Mouse (Mus musculus) stomach, postnatal 0 days (tissue): ENCODE results near the gene Paqr9. TPM values are rescaled to one million over a fixed set of nuclear protein-coding genes. Genes with fewer than 3 reads are reported as not detected.
A peak's percentile ranks its signal among the peaks of the same experiment; 100 is the strongest.

ENCODE experiments used
- ATAC-seq: fragments of 200-750 bp; cut with Nextera tagmentation; 2 replicates; pipeline ENCODE4 v1.8.0; 2017; ENCODE audit not compliant: low FRiP score, low TSS enrichment
- DNase-seq: peaks from one replicate; pipeline ENCODE4 v3.0.0-alpha.2; 2016; ENCODE audit warnings: low spot score
- H3K27ac ChIP-seq: fragments of 300-500 bp; sonication (generic); replicated peaks from 2 replicates; pipeline ENCODE4 v1.5.1; 2014; ENCODE audit warnings: mild to moderate bottlenecking, control low read depth
- H3K27me3 ChIP-seq: fragments of 300-500 bp; sonication (generic); 2 replicates; pipeline ENCODE4 v1.6.1; 2014; ENCODE audit warnings: low read length; ENCODE audit not compliant: control insufficient read depth, insufficient read depth
- H3K36me3 ChIP-seq: fragments of 300-500 bp; sonication (generic); 2 replicates; pipeline ENCODE4 v1.6.1; 2014; ENCODE audit warnings: low read length, mixed read lengths; ENCODE audit not compliant: control insufficient read depth, insufficient read depth
- H3K4me1 ChIP-seq: fragments of 300-500 bp; sonication (generic); replicated peaks from 2 replicates; pipeline ENCODE4 v1.6.1; 2014; ENCODE audit warnings: antibody characterized with exemption; ENCODE audit not compliant: control insufficient read depth, insufficient read depth
- H3K4me2 ChIP-seq: fragments of 300-500 bp; sonication (generic); replicated peaks from 2 replicates; pipeline ENCODE4 v1.6.1; 2014; ENCODE audit warnings: low read depth, mild to moderate bottlenecking, control low read depth, moderate library complexity
- H3K4me3 ChIP-seq: fragments of 300-500 bp; sonication (generic); 2 replicates; pipeline ENCODE4 v1.5.1; 2014; ENCODE audit warnings: low read depth, low read length, control low read depth
- H3K9ac ChIP-seq: fragments of 300-500 bp; sonication (generic); 2 replicates; pipeline ENCODE4 v1.6.1; 2014; ENCODE audit warnings: mild to moderate bottlenecking, low read length, control low read depth, mixed read lengths
- H3K9me3 ChIP-seq: fragments of 300-500 bp; sonication (generic); 2 replicates; pipeline ENCODE4 v1.6.1; 2016; ENCODE audit warnings: low read length; ENCODE audit not compliant: control insufficient read depth
- CTCF ChIP-seq: IDR thresholded peaks from 2 replicates; pipeline ENCODE4 v1.5.1; 2016; ENCODE audit warnings: antibody characterized with exemption, low read depth, mild to moderate bottlenecking, moderate library complexity
- EP300 ChIP-seq: optimal IDR thresholded peaks from 2 replicates; pipeline ENCODE3; 2016; ENCODE audit warnings: antibody characterized with exemption
- WGBS: fragments of 180-500 bp; shearing (Covaris S2); extraction: QIAGEN DNeasy Blood & Tissue Kit; methylation state at CpG from one replicate; pipeline ENCODE4 v1.1.7; 2014; 5-methylcytosine and 5-hydroxymethylcytosine counted together
- polyA plus RNA-seq: library from polyadenylated mRNA; unstranded; fragments of >200 nt; fragmentation: Nextera tagmentation; extraction: Ambion mirVana; gene quantifications from 2 replicates; pipeline ENCODE4 v1.2.1, GENCODE M21; 2015

Paqr9 gene
- polyA plus RNA-seq, 1 experiment from 2014 or later = 0.11 TPM

DNA sequence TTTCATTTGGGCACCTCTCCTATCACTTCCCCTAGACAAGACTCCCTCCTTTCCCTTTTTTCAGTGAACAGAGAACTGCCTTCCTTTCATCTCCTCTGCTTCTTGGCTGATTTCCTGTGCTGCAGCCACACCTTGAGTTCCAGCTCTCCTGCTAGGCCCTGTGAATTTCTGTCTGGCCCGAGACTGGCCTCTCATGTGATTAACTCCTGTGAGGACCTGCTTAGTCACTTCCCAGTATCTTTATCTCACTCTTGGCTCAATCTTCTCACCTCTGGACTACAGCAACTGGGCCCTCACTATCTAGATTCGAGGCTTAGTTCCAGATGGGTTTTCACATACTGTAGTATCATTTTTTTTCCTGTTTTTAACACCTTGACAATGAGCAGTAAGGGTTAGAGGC is 31.8 kb upstream of the Paqr9 start:
- Histone ChIP-seq H3K4me3 (no peak overlapping the region), H3K27me3 (no peaks in the 10 kb centered on the region), H3K36me3 (no peaks in the 10 kb centered on the region), H3K9me3 (no peaks in the 10 kb centered on the region), H3K27ac (no peak overlapping the region), H3K4me1 (no peaks in the 10 kb centered on the region), H3K4me2 (no peak overlapping the region), H3K9ac (no peak overlapping the region)
- TF ChIP-seq EP300 (no peak), CTCF (no peak)
- peak; percentile 42 for DNase-seq
- WGBS = 29% methylated on average over 2 of the region's 2 CpGs
- ATAC-seq = peak; percentile 80

- DNase-seq = no peak
- Histone ChIP-seq H3K4me3 (no peak overlapping the region), H3K27me3 (no peaks in the 10 kb centered on the region), H3K9me3 (no peaks in the 10 kb centered on the region), H3K4me2 (no peak overlapping the region), H3K27ac (no peak overlapping the region), H3K9ac (no peak overlapping the region), H3K4me1 (no peaks in the 10 kb centered on the region), H3K36me3 (no peaks in the 10 kb centered on the region)
- TF ChIP-seq EP300 (no peak), CTCF (no peak)
- ATAC-seq = no peak
- 66% methylated on average over 3 of the region's 3 CpGs for WGBS
Measured at GRCm38 (mm10) chr9:95531144-95531543, 28.3 kb upstream of the Paqr9 start.

- Histone ChIP-seq H3K9me3 (no peaks in the 10 kb centered on the region), H3K27ac (no peak overlapping the region), H3K4me1 (no peaks in the 10 kb centered on the region), H3K4me2 (no peak overlapping the region), H3K27me3 (no peaks in the 10 kb centered on the region), H3K9ac (no peak overlapping the region), H3K36me3 (no peaks in the 10 kb centered on the region), H3K4me3 (no peak overlapping the region)
- peak; percentile 67 for TF ChIP-seq CTCF
- no peak for TF ChIP-seq EP300
- ATAC-seq (no peak), DNase-seq (no peak)
- 32% methylated on average over 6 of the region's 6 CpGs for WGBS
Measured at GRCm38 (mm10) chr9:95533817-95534216, 25.6 kb upstream of the Paqr9 start.

- DNase-seq (no peak), ATAC-seq (no peak)
- Histone ChIP-seq H3K27me3 (no peaks in the 10 kb centered on the region), H3K36me3 (no peaks in the 10 kb centered on the region), H3K4me3 (no peak overlapping the region), H3K9ac (no peak overlapping the region), H3K4me1 (no peaks in the 10 kb centered on the region), H3K4me2 (no peak overlapping the region), H3K9me3 (no peaks in the 10 kb centered on the region), H3K27ac (no peak overlapping the region)
- WGBS = 72% methylated on average over 2 of the region's 2 CpGs
- TF ChIP-seq EP300 = no peak
- TF ChIP-seq CTCF = no peak
Measured at GRCm38 (mm10) chr9:95539176-95539800, 20.2 kb upstream of the Paqr9 start.

DNA sequence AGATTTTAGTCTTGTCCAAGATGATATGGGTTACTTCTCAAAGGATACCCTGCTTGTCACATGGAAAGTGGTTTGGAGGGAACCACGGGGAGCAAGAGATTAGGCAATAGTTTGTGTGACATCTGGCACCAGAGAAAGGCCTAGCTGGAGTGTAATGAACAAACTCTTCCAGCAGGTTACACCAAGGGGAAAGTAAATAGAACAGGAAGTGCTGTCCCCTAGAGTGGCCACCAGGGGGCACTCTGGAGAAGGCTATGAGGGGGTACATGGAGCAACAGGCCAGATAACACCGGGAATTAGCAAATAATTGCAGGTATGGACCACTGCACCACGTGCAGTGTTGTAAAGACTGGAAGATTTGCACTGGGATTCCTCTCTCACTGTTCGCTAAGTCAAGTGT is 19.0 kb upstream of the Paqr9 start:
- Histone ChIP-seq H3K4me3 (no peak overlapping the region), H3K27ac (no peak overlapping the region), H3K4me1 (no peaks in the 10 kb centered on the region), H3K27me3 (no peaks in the 10 kb centered on the region), H3K9ac (no peak overlapping the region), H3K36me3 (no peaks in the 10 kb centered on the region), H3K9me3 (no peaks in the 10 kb centered on the region), H3K4me2 (no peak overlapping the region)
- DNase-seq (peak; percentile 51), ATAC-seq (0 out of 2 replicates have a peak, but pooled peaks have one; percentile 54)
- WGBS = 55% methylated on average over 4 of the region's 4 CpGs
- TF ChIP-seq CTCF = peak; percentile 75
- TF ChIP-seq EP300 = no peak

GRCm38 (mm10) chr9:95541208-95541607 is 18.2 kb upstream of the Paqr9 start:
- no peak overlapping the region for H3K4me3 ChIP-seq
- no peaks in the 10 kb centered on the region for H3K9me3 ChIP-seq
- H3K27me3 ChIP-seq = no peaks in the 10 kb centered on the region
- ATAC-seq (no peak), DNase-seq (no peak)
- H3K9ac ChIP-seq = no peak overlapping the region
- TF ChIP-seq CTCF (no peak), EP300 (no peak)
- H3K36me3 ChIP-seq = no peaks in the 10 kb centered on the region
- no peaks in the 10 kb centered on the region for H3K4me1 ChIP-seq
- H3K27ac ChIP-seq = no peak overlapping the region
- H3K4me2 ChIP-seq = no peak overlapping the region
